Mouse (Mus musculus): ENCODE measurements around the gene Zmynd10. TPM values are rescaled to one million over a fixed set of nuclear protein-coding genes. Genes with fewer than 3 reads are reported as not detected.
A peak's percentile ranks its signal among the peaks of the same experiment; 100 is the strongest.

Gene Zmynd10
- polyA plus RNA-seq, 1 experiment: 6.7 TPM

GRCm38 (mm10) chr9:107538231-107538630 lies 8.9 kb upstream of the Zmynd10 start:
- Histone ChIP-seq H3K4me3 (ENCODE audit: insufficient read depth, low read length) (no peak overlapping the region), H3K4me1 (ENCODE audit: control insufficient read depth, insufficient read depth, low read length) (peaks cover 6% of the 10 kb centered on the region), H3K27ac (ENCODE audit: insufficient read depth, low read length) (no peak overlapping the region)
- TF ChIP-seq CTCF (IDR thresholded peaks at IDR 0.05; ENCODE audit: extremely low read depth, insufficient read depth, low read length): no peak
- TF ChIP-seq POLR2A (IDR thresholded peaks at IDR 0.05; ENCODE audit: extremely low read depth, insufficient read depth, low read length): no peak

GRCm38 (mm10) chr9:107538711-107539110 lies 8.4 kb upstream of the Zmynd10 start:
- TF ChIP-seq CTCF (IDR thresholded peaks at IDR 0.05; ENCODE audit: extremely low read depth, insufficient read depth, low read length): no peak
- TF ChIP-seq POLR2A (IDR thresholded peaks at IDR 0.05; ENCODE audit: extremely low read depth, insufficient read depth, low read length): no peak
- Histone ChIP-seq H3K27ac (ENCODE audit: insufficient read depth, low read length) (no peak overlapping the region), H3K4me1 (ENCODE audit: control insufficient read depth, insufficient read depth, low read length) (peaks cover 6% of the 10 kb centered on the region), H3K4me3 (ENCODE audit: insufficient read depth, low read length) (no peak overlapping the region)

- TF ChIP-seq CTCF (IDR thresholded peaks at IDR 0.05; ENCODE audit: extremely low read depth, insufficient read depth, low read length) (no peak), POLR2A (IDR thresholded peaks at IDR 0.05; ENCODE audit: extremely low read depth, insufficient read depth, low read length) (no peak; the same call in 1 of the 2 replicates)
- Histone ChIP-seq H3K27ac (ENCODE audit: insufficient read depth, low read length) (no peak overlapping the region), H3K4me1 (ENCODE audit: control insufficient read depth, insufficient read depth, low read length) (peaks cover 6% of the 10 kb centered on the region), H3K4me3 (ENCODE audit: insufficient read depth, low read length) (no peak overlapping the region)
Measured at GRCm38 (mm10) chr9:107539940-107540339, 7.2 kb upstream of the Zmynd10 start.

GRCm38 (mm10) chr9:107540420-107540819 lies 6.7 kb upstream of the Zmynd10 start:
- Histone ChIP-seq H3K27ac (ENCODE audit: insufficient read depth, low read length) (no peak overlapping the region), H3K4me3 (ENCODE audit: insufficient read depth, low read length) (no peak overlapping the region), H3K4me1 (ENCODE audit: control insufficient read depth, insufficient read depth, low read length) (peaks cover 6% of the 10 kb centered on the region)
- no peak for TF ChIP-seq CTCF (IDR thresholded peaks at IDR 0.05; ENCODE audit: extremely low read depth, insufficient read depth, low read length)
- TF ChIP-seq POLR2A (IDR thresholded peaks at IDR 0.05; ENCODE audit: extremely low read depth, insufficient read depth, low read length): no peak

- TF ChIP-seq POLR2A (IDR thresholded peaks at IDR 0.05; ENCODE audit: extremely low read depth, insufficient read depth, low read length) (no peak), CTCF (IDR thresholded peaks at IDR 0.05; ENCODE audit: extremely low read depth, insufficient read depth, low read length) (no peak)
- Histone ChIP-seq H3K4me3 (ENCODE audit: insufficient read depth, low read length) (peak overlapping the region; percentile 51), H3K27ac (ENCODE audit: insufficient read depth, low read length) (no peak overlapping the region), H3K4me1 (ENCODE audit: control insufficient read depth, insufficient read depth, low read length) (peaks cover 4% of the 10 kb centered on the region)
Measured at GRCm38 (mm10) chr9:107541005-107541404, 6.1 kb upstream of the Zmynd10 start.

- Histone ChIP-seq H3K4me3 (ENCODE audit: insufficient read depth, low read length) (peak within 1 kb of the TSS; percentile 51), H3K27ac (ENCODE audit: insufficient read depth, low read length) (no peak within 1 kb of the TSS), H3K4me1 (ENCODE audit: control insufficient read depth, insufficient read depth, low read length) (peaks cover under 1% of the 10 kb centered on the region)
- TF ChIP-seq POLR2A (IDR thresholded peaks at IDR 0.05; ENCODE audit: extremely low read depth, insufficient read depth, low read length) (peak; percentile 70; the same call in 1 of the 2 replicates), CTCF (IDR thresholded peaks at IDR 0.05; ENCODE audit: extremely low read depth, insufficient read depth, low read length) (no peak)
Measured at GRCm38 (mm10) chr9:107541474-107542351, 5.4 kb upstream of the Zmynd10 start, which contains the start of the genes Cyb561d2 and Nprl2. Cyb561d2 (minus strand) TSS chr9:107542193. Nprl2 (plus strand) TSS chr9:107542226.

GRCm38 (mm10) chr9:107542352-107542686 lies 4.8 kb upstream of the Zmynd10 start:
- Histone ChIP-seq H3K4me1 (ENCODE audit: control insufficient read depth, insufficient read depth, low read length) (no peaks in the 10 kb centered on the region), H3K27ac (ENCODE audit: insufficient read depth, low read length) (no peak overlapping the region), H3K4me3 (ENCODE audit: insufficient read depth, low read length) (peak overlapping the region; percentile 51)
- no peak for TF ChIP-seq CTCF (IDR thresholded peaks at IDR 0.05; ENCODE audit: extremely low read depth, insufficient read depth, low read length)
- no peak for TF ChIP-seq POLR2A (IDR thresholded peaks at IDR 0.05; ENCODE audit: extremely low read depth, insufficient read depth, low read length)

GRCm38 (mm10) chr9:107542721-107543120 lies 4.4 kb upstream of the Zmynd10 start:
- H3K4me3 ChIP-seq (ENCODE audit: insufficient read depth, low read length): peak overlapping the region; percentile 51
- TF ChIP-seq POLR2A (IDR thresholded peaks at IDR 0.05; ENCODE audit: extremely low read depth, insufficient read depth, low read length): no peak
- TF ChIP-seq CTCF (IDR thresholded peaks at IDR 0.05; ENCODE audit: extremely low read depth, insufficient read depth, low read length): no peak
- no peak overlapping the region for H3K27ac ChIP-seq (ENCODE audit: insufficient read depth, low read length)
- H3K4me1 ChIP-seq (ENCODE audit: control insufficient read depth, insufficient read depth, low read length): no peaks in the 10 kb centered on the region

- Histone ChIP-seq H3K27ac (ENCODE audit: insufficient read depth, low read length) (no peak overlapping the region), H3K4me1 (ENCODE audit: control insufficient read depth, insufficient read depth, low read length) (no peaks in the 10 kb centered on the region), H3K4me3 (ENCODE audit: insufficient read depth, low read length) (no peak overlapping the region)
- TF ChIP-seq POLR2A (IDR thresholded peaks at IDR 0.05; ENCODE audit: extremely low read depth, insufficient read depth, low read length) (no peak), CTCF (IDR thresholded peaks at IDR 0.05; ENCODE audit: extremely low read depth, insufficient read depth, low read length) (no peak)
Measured at GRCm38 (mm10) chr9:107543299-107543698, 3.8 kb upstream of the Zmynd10 start.

- TF ChIP-seq CTCF (IDR thresholded peaks at IDR 0.05; ENCODE audit: extremely low read depth, insufficient read depth, low read length) (no peak), POLR2A (IDR thresholded peaks at IDR 0.05; ENCODE audit: extremely low read depth, insufficient read depth, low read length) (no peak)
- Histone ChIP-seq H3K4me3 (ENCODE audit: insufficient read depth, low read length) (no peak overlapping the region), H3K27ac (ENCODE audit: insufficient read depth, low read length) (no peak overlapping the region), H3K4me1 (ENCODE audit: control insufficient read depth, insufficient read depth, low read length) (no peaks in the 10 kb centered on the region)
Measured at GRCm38 (mm10) chr9:107544196-107544700, 2.9 kb upstream of the Zmynd10 start.
